Mouse (Mus musculus): ENCODE measurements around the gene Tas2r120. TPM values are rescaled to one million over a fixed set of nuclear protein-coding genes. Genes with fewer than 3 reads are reported as not detected.

Gene Tas2r120
- not detected for polyA plus RNA-seq (2015; fragmentation: Illumina TruSeq; extraction: RNeasy Lipid Tissue Mini Kit (QIAGEN cat#74804); ENCODE audit: insufficient read depth, low replicate concordance)

GRCm38 (mm10) chr6:132656653-132657052 lies at the start of gene Tas2r120:
Gene Tas2r120, plus strand, starts transcription at chr6:132656953.

GRCm38 (mm10) chr6:132651426-132651825 lies 5.3 kb upstream of the Tas2r120 start, which contains the start of gene A630073D07Rik:
Gene A630073D07Rik, minus strand, starts transcription at chr6:132651526.

GRCm38 (mm10) chr6:132700907-132701306 lies 44.2 kb downstream of the Tas2r120 start, which contains the start of gene Tas2r121:
Gene Tas2r121, minus strand, starts transcription at chr6:132701007.

Other genes starting within 250 kb of the Tas2r120 start
- not detected for gene Prh1, start 87.1 kb upstream of the Tas2r120 start, polyA plus RNA-seq (2015; fragmentation: Illumina TruSeq; extraction: RNeasy Lipid Tissue Mini Kit (QIAGEN cat#74804); ENCODE audit: insufficient read depth, low replicate concordance)
- not detected for gene Prp2, start 61.0 kb upstream of the Tas2r120 start, polyA plus RNA-seq (2015; fragmentation: Illumina TruSeq; extraction: RNeasy Lipid Tissue Mini Kit (QIAGEN cat#74804); ENCODE audit: insufficient read depth, low replicate concordance)
- gene A630073D07Rik, start 5.4 kb upstream of the Tas2r120 start, polyA plus RNA-seq (2015; fragmentation: Illumina TruSeq; extraction: RNeasy Lipid Tissue Mini Kit (QIAGEN cat#74804); ENCODE audit: insufficient read depth, low replicate concordance), result not detected
- gene Tas2r121, start 44.1 kb downstream of the Tas2r120 start, polyA plus RNA-seq (2015; fragmentation: Illumina TruSeq; extraction: RNeasy Lipid Tissue Mini Kit (QIAGEN cat#74804); ENCODE audit: insufficient read depth, low replicate concordance), result not detected
- gene Tas2r122, start 55.0 kb downstream of the Tas2r120 start, polyA plus RNA-seq (2015; fragmentation: Illumina TruSeq; extraction: RNeasy Lipid Tissue Mini Kit (QIAGEN cat#74804); ENCODE audit: insufficient read depth, low replicate concordance), result not detected
- gene Tas2r115, start 81.1 kb downstream of the Tas2r120 start, polyA plus RNA-seq (2015; fragmentation: Illumina TruSeq; extraction: RNeasy Lipid Tissue Mini Kit (QIAGEN cat#74804); ENCODE audit: insufficient read depth, low replicate concordance), result not detected
- gene Tas2r124, start 97.8 kb downstream of the Tas2r120 start, polyA plus RNA-seq (2015; fragmentation: Illumina TruSeq; extraction: RNeasy Lipid Tissue Mini Kit (QIAGEN cat#74804); ENCODE audit: insufficient read depth, low replicate concordance), result not detected
- not detected for gene Tas2r102, start 105.2 kb downstream of the Tas2r120 start, polyA plus RNA-seq (2015; fragmentation: Illumina TruSeq; extraction: RNeasy Lipid Tissue Mini Kit (QIAGEN cat#74804); ENCODE audit: insufficient read depth, low replicate concordance)
- not detected for gene Tas2r136, start 121.2 kb downstream of the Tas2r120 start, polyA plus RNA-seq (2015; fragmentation: Illumina TruSeq; extraction: RNeasy Lipid Tissue Mini Kit (QIAGEN cat#74804); ENCODE audit: insufficient read depth, low replicate concordance)
- gene Tas2r117, start 145.9 kb downstream of the Tas2r120 start, polyA plus RNA-seq (2015; fragmentation: Illumina TruSeq; extraction: RNeasy Lipid Tissue Mini Kit (QIAGEN cat#74804); ENCODE audit: insufficient read depth, low replicate concordance), result not detected
- not detected for gene Tas2r123, start 190.2 kb downstream of the Tas2r120 start, polyA plus RNA-seq (2015; fragmentation: Illumina TruSeq; extraction: RNeasy Lipid Tissue Mini Kit (QIAGEN cat#74804); ENCODE audit: insufficient read depth, low replicate concordance)
- gene Tas2r116, start 198.5 kb downstream of the Tas2r120 start, polyA plus RNA-seq (2015; fragmentation: Illumina TruSeq; extraction: RNeasy Lipid Tissue Mini Kit (QIAGEN cat#74804); ENCODE audit: insufficient read depth, low replicate concordance), result not detected
- gene Tas2r110, start 211.1 kb downstream of the Tas2r120 start, polyA plus RNA-seq (2015; fragmentation: Illumina TruSeq; extraction: RNeasy Lipid Tissue Mini Kit (QIAGEN cat#74804); ENCODE audit: insufficient read depth, low replicate concordance), result not detected
- not detected for gene Tas2r113, start 236.1 kb downstream of the Tas2r120 start, polyA plus RNA-seq (2015; fragmentation: Illumina TruSeq; extraction: RNeasy Lipid Tissue Mini Kit (QIAGEN cat#74804); ENCODE audit: insufficient read depth, low replicate concordance)